Comparison of ENCODE assay signal across 16 mouse cellular contexts in the genomic region with DNA sequence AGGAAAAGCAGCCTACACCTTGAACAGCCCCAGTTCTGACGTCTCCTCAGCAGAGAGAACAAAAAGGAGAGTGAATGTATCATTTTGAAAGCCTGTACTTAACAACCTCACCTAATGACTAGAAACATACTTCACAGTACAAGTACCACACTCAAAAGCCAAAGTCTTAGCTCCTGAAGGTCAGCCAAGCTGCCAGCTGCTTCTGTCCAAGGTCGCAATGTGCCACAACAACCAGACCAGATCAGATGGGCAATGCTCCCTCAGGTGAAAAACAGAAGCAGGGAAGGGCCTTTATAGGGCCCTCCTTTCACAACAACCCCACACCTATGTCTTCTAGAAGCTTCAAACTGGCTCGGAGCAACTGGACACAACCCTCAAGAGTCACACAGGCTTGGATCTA. TPM values are rescaled to one million over a fixed set of nuclear protein-coding genes. Genes with fewer than 3 reads are reported as not detected.
DNase-seq lines count a peak whose midpoint lies in the region; ATAC-seq and TF ChIP-seq lines count a peak whose summit lies in the region.
"Had no signal": no experiment of that assay in that cellular context is flagged by ENCODE, and none has a peak within 500 bp of the region (broad histone marks: within the 10 kb centered on the region; RNA-seq: fewer than 3 reads in every experiment).

No protein-coding gene starts in this region.

- H3K9ac ChIP-seq in kidney, embryonic 15.5 days = no peak overlapping the region
- no peak overlapping the region for H3K9ac ChIP-seq in ES-Bruce4 (ENCODE audit: low read depth, poor library complexity, severe bottlenecking)
- no peak overlapping the region for H3K9ac ChIP-seq in kidney, postnatal 0 days (ENCODE audit: low read depth, low read length)
- H3K9ac ChIP-seq: forebrain, embryonic 12.5 days; limb, embryonic 13.5 days; midbrain, embryonic 15.5 days; neural tube, embryonic 13.5 days had no signal

- H3K4me1 ChIP-seq in kidney, embryonic 15.5 days = peaks cover 25% of the 10 kb centered on the region
- H3K4me1 ChIP-seq in ES-Bruce4 (ENCODE audit: control insufficient read depth, insufficient read depth, low read length) = peaks cover 2% of the 10 kb centered on the region
- H3K4me1 ChIP-seq in kidney, postnatal 0 days (replicated peaks; ENCODE audit: insufficient read depth, low read length) = peaks cover 16% of the 10 kb centered on the region

- no peak overlapping the region for H3K4me3 ChIP-seq in kidney, embryonic 15.5 days (replicated peaks)
- no peak overlapping the region for H3K4me3 ChIP-seq in ES-Bruce4 (ENCODE audit: low read depth, low read length)
- H3K4me3 ChIP-seq in kidney, postnatal 0 days (replicated peaks; ENCODE audit: low read depth, low read length) = no peak overlapping the region
- H3K4me3 ChIP-seq: forebrain, embryonic 12.5 days; limb, embryonic 13.5 days; midbrain, embryonic 15.5 days; neural tube, embryonic 13.5 days had no signal

- no peak for TF ChIP-seq CTCF in ES-Bruce4 (IDR thresholded peaks at IDR 0.05; ENCODE audit: low read depth, low read length)
- TF ChIP-seq CTCF in kidney, postnatal 0 days (IDR thresholded peaks at IDR 0.05; ENCODE audit: low read depth) = no peak

- H3K4me2 ChIP-seq in kidney, embryonic 15.5 days = no peak overlapping the region
- no peak overlapping the region for H3K4me2 ChIP-seq in kidney, postnatal 0 days (ENCODE audit: low read length)
- H3K4me2 ChIP-seq: forebrain, embryonic 12.5 days; limb, embryonic 13.5 days; midbrain, embryonic 15.5 days; neural tube, embryonic 13.5 days had no signal

- no peak for TF ChIP-seq EP300 in ES-Bruce4 (IDR thresholded peaks at IDR 0.05; ENCODE audit: insufficient read depth, low read depth, low read length)

- H3K27me3 ChIP-seq in kidney, embryonic 15.5 days = no peaks in the 10 kb centered on the region
- no peaks in the 10 kb centered on the region for H3K27me3 ChIP-seq in ES-Bruce4 (ENCODE audit: control insufficient read depth, insufficient read depth, low read length, poor library complexity, severe bottlenecking)
- no peaks in the 10 kb centered on the region for H3K27me3 ChIP-seq in kidney, postnatal 0 days (ENCODE audit: insufficient read depth, low read length)
- H3K27me3 ChIP-seq: forebrain, embryonic 12.5 days; limb, embryonic 13.5 days; midbrain, embryonic 15.5 days had no signal

- TF ChIP-seq POLR2A in ES-Bruce4 (IDR thresholded peaks at IDR 0.05; ENCODE audit: insufficient read depth, low read length) = no peak

- no peak for ATAC-seq in kidney, embryonic 15.5 days (replicated peaks; ENCODE audit: low FRiP score)
- ATAC-seq in kidney, postnatal 0 days (replicated peaks; ENCODE audit: low FRiP score, low read depth) = no peak
- ATAC-seq: hindbrain, embryonic 16.5 days; midbrain, embryonic 15.5 days had no signal

- H3K9me3 ChIP-seq in kidney, embryonic 15.5 days (replicated peaks) = no peaks in the 10 kb centered on the region
- no peaks in the 10 kb centered on the region for H3K9me3 ChIP-seq in ES-Bruce4 (replicated peaks; ENCODE audit: control insufficient read depth, insufficient read depth, low read length, poor library complexity, severe bottlenecking)
- no peaks in the 10 kb centered on the region for H3K9me3 ChIP-seq in kidney, postnatal 0 days (replicated peaks; ENCODE audit: low read length)
- H3K9me3 ChIP-seq: forebrain, embryonic 12.5 days; limb, embryonic 13.5 days; midbrain, embryonic 15.5 days; neural tube, embryonic 13.5 days had no signal

- H3K27ac ChIP-seq in kidney, embryonic 15.5 days = no peak overlapping the region
- peak overlapping the region; percentile 67 for H3K27ac ChIP-seq in ES-Bruce4 (ENCODE audit: insufficient read depth, low read length)
- peak overlapping the region; percentile 19; the same call in 1 of the 2 replicates for H3K27ac ChIP-seq in kidney, postnatal 0 days
- H3K27ac ChIP-seq: forebrain, embryonic 12.5 days; limb, embryonic 13.5 days; macrophage; midbrain, embryonic 15.5 days; neural tube, embryonic 13.5 days had no signal

- peak; percentile 77 for DNase-seq in kidney, adult 11 months
- DNase-seq in adrenal gland, postnatal 36 days = peak; percentile 60 to 64
- no peak for DNase-seq in kidney, postnatal 0 days (ENCODE audit: low spot score)
- no peak for DNase-seq in layer of hippocampus, postnatal 10 days (ENCODE audit: low spot score in 2 of 2)
- DNase-seq in right cerebral cortex, adult 18-20 months = no peak
- DNase-seq: cerebellum, postnatal 10 days; gastrocnemius, postnatal 25 days; right cerebral cortex, postnatal 14 days had no signal

- 78% methylated on average over 3 of the region's 3 CpGs for WGBS in kidney, embryonic 15.5 days
- 75% methylated on average over 3 of the region's 3 CpGs for WGBS in kidney, postnatal 0 days

- peaks cover 57% of the 10 kb centered on the region for H3K36me3 ChIP-seq in kidney, embryonic 15.5 days
- peaks cover 40% of the 10 kb centered on the region for H3K36me3 ChIP-seq in ES-Bruce4 (ENCODE audit: control insufficient read depth, insufficient read depth, low read length, poor library complexity, severe bottlenecking)
- peaks cover 45% of the 10 kb centered on the region for H3K36me3 ChIP-seq in kidney, postnatal 0 days (ENCODE audit: insufficient read depth, low read length)

RNA-seq across cellular contexts. Expression of a gene that starts 2.8 kb away (rescaled TPM):
- polyA plus RNA-seq in kidney, embryonic 15.5 days (2015; fragmentation: Nextera tagmentation; extraction: Ambion mirVana) = 8.3 and 9.5 TPM in 2 replicates
- 5.5 and 6.0 TPM in 2 replicates for polyA plus RNA-seq in ES-Bruce4 (2011; ENCODE audit: insufficient read depth, insufficient read length, low read depth, missing spikeins)
- total RNA-seq in adrenal gland, postnatal 36 days (2021) = 1 to 10 TPM; 2.9 to 3.8 TPM
- 9.2 and 9.7 TPM in 2 replicates for polyA plus RNA-seq in kidney, postnatal 0 days (2015; fragmentation: Nextera tagmentation; extraction: Ambion mirVana)
- 1 to 10 TPM; 1.0 to 1.1 TPM for total RNA-seq in layer of hippocampus, postnatal 10 days (2021)

RNA-seq across cellular contexts. Expression of a gene that starts 18.5 kb away (rescaled TPM):
- polyA plus RNA-seq in kidney, embryonic 15.5 days (2015; fragmentation: Nextera tagmentation; extraction: Ambion mirVana) = 90.0 and 98.5 TPM in 2 replicates
- 13.6 and 15.9 TPM in 2 replicates for polyA plus RNA-seq in ES-Bruce4 (2011; ENCODE audit: insufficient read depth, insufficient read length, low read depth, missing spikeins)
- total RNA-seq in adrenal gland, postnatal 36 days (2021) = 10 to 100 TPM; 24.1 to 29.0 TPM
- polyA plus RNA-seq in kidney, postnatal 0 days (2015; fragmentation: Nextera tagmentation; extraction: Ambion mirVana) = 130 and 149 TPM in 2 replicates
- 10 to 100 TPM in 1 of 2 experiments, 1 to 10 TPM in 1; 6.7 to 10.4 TPM for total RNA-seq in layer of hippocampus, postnatal 10 days (2021)

RNA-seq across cellular contexts. Expression of a gene that starts 36.5 kb away (rescaled TPM):
- polyA plus RNA-seq in kidney, embryonic 15.5 days (2015; fragmentation: Nextera tagmentation; extraction: Ambion mirVana) = 219 and 230 TPM in 2 replicates
- 456 and 495 TPM in 2 replicates for polyA plus RNA-seq in ES-Bruce4 (2011; ENCODE audit: insufficient read depth, insufficient read length, low read depth, missing spikeins)
- 100 to 1,000 TPM; 186 to 192 TPM for total RNA-seq in adrenal gland, postnatal 36 days (2021)
- 136 and 156 TPM in 2 replicates for polyA plus RNA-seq in kidney, postnatal 0 days (2015; fragmentation: Nextera tagmentation; extraction: Ambion mirVana)
- total RNA-seq in layer of hippocampus, postnatal 10 days (2021) = 100 to 1,000 TPM; 141 to 144 TPM

Comparison
In these comparisons a context has a peak if more than half of its experiments do, and no peak if none do; other contexts are left out.
1. DNase-seq: peak in kidney, adult 11 months (single experiment) and adrenal gland, postnatal 36 days (2 of 2); none in kidney, postnatal 0 days (single experiment), layer of hippocampus, postnatal 10 days (0 of 2) and right cerebral cortex, adult 18-20 months (single experiment).